Mouse (Mus musculus): Measurements from ENCODE around the gene Cstf3.

DNA sequence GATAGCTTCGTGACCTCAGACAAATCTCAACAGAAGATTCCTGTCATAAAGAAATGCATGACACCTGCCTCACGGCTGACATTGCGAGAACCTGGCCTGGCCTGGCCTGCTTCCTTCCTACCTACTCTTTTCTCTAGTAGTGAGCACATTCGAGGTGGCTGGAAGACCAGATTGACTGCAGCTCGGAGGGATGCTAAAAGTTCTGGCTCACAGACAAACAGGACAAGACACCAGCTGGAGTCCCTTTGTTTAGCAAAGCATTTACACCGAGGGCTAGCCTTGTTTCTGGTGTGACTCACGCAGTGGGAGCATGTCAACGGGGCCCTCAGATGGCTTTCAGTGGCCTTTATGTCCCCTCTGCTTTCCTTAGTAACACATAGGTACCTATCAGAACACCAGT lies 98.4 kb downstream of the Cstf3 start:
- TF ChIP-seq POLR2A (IDR thresholded peaks at IDR 0.05; ENCODE audit: insufficient read length, low read depth): no peak
- TF ChIP-seq MYOG (IDR thresholded peaks at IDR 0.05; ENCODE audit: control insufficient read depth in 1 of 3, insufficient read depth in 1 of 3, insufficient read length in 2 of 3, low read depth in 2 of 3): no peak
